Mouse (Mus musculus): ENCODE measurements at regions not wholly inside any gene's neighbourhood (a gene's known extent, or its start where the extent isn't known, plus 50 kb on each side); places are given as distances from the start of the nearest gene placed in this dataset.

GRCm38 (mm10) chr5:82472146-82472545, 882.8 kb downstream of the Tecrl start:
- intact Hi-C loops (cut with DNase I), result no loop called here
- DNase-seq (ENCODE audit: low spot score in 2 of 2), result no peak

- intact Hi-C loops (cut with DNase I), result loop anchor here (1.0 kb wide), 1 partner anchor 264 kb away; no protein-coding TSS in a partner anchor
- peak in 1 of 2 experiments; percentile 29 for DNase-seq (ENCODE audit: low spot score in 2 of 2)
Observed at GRCm38 (mm10) chr5:82464272-82464671, 890.7 kb downstream of the Tecrl start.

- intact Hi-C loops (cut with DNase I), result no loop called here
- peak; percentile 17 to 77 for DNase-seq (ENCODE audit: low spot score in 2 of 2)
Observed at GRCm38 (mm10) chr5:82441288-82441687, 913.7 kb downstream of the Tecrl start.

DNA sequence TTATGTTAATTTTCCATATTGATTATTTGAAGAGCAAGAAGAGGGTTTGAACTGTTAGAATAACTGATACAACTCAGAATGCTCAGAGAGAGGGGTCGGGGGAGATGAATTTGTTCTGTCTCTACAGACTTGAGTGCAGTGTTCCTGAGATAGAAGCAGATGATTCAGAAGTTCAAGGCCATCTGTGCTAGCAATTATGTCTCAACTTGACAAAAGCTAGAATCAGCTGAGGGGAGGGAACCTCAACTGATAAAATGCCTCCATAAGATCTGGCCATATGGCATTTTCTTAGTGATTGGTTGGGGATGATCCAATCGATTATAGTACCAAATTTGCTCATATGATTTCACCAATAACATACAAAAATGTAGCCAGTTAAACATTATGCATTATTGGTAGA, 914.9 kb downstream of the Tecrl start:
- peak in 1 of 2 experiments; percentile 10 for DNase-seq (ENCODE audit: low spot score in 2 of 2)
- intact Hi-C loops (cut with DNase I), result no loop called here

- intact Hi-C loops (cut with DNase I), result loop anchor here (10.0 kb wide), 1 partner anchor 314 kb away; no protein-coding TSS in a partner anchor
Observed at GRCm38 (mm10) chr5:82420396-82420795, 934.6 kb downstream of the Tecrl start.

GRCm38 (mm10) chr5:82396632-82397234, 958.3 kb downstream of the Tecrl start:
- intact Hi-C loops (cut with DNase I), result no loop called here
- DNase-seq (ENCODE audit: low spot score in 2 of 2), result peak in 1 of 2 experiments; percentile 9

More at GRCm38 (mm10) chr5:82420396-82420795, 934.6 kb downstream of the Tecrl start:
- DNase-seq (ENCODE audit: low spot score in 2 of 2), result no peak

DNA sequence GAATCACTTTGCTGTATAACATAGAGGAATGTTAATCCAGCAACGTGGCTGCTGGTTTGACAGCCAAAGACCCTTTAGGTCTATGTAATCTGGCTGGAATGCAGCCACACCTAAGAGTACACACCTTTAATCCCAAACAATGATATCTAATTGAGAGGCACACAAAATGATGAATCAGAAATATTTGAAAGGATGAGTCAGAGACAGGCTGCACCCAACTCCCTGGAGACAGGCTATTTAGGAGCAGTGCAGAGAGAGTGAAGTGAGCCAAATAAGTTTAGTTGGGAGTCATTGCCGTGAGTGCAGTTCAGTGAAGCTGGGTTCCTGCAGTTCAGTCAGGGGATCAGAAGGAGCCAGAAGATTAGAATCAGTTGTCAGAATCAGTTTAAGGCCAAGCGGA, 993.4 kb downstream of the Tecrl start:
- intact Hi-C loops (cut with DNase I), result no loop called here

GRCm38 (mm10) chr5:82356336-82356735, 998.7 kb downstream of the Tecrl start:
- DNase-seq (ENCODE audit: low spot score in 2 of 2), result no peak
- intact Hi-C loops (cut with DNase I), result no loop called here

More for the DNA sequence above, 993.4 kb downstream of the Tecrl start:
- DNase-seq (ENCODE audit: low spot score in 2 of 2), result no peak

GRCm38 (mm10) chr5:82351089-82351488, 1003.9 kb downstream of the Tecrl start:
- no peak for DNase-seq (ENCODE audit: low spot score in 2 of 2)
- intact Hi-C loops (cut with DNase I), result no loop called here

- intact Hi-C loops (cut with DNase I), result loop anchor here (10.0 kb wide), 1 partner anchor 1322 kb away; the partner anchor contains the start of gene Adgrl3
- peak; percentile 69 to 82 for DNase-seq (ENCODE audit: low spot score in 2 of 2)
Observed at GRCm38 (mm10) chr5:82346672-82347071, 1008.3 kb downstream of the Tecrl start.

DNA sequence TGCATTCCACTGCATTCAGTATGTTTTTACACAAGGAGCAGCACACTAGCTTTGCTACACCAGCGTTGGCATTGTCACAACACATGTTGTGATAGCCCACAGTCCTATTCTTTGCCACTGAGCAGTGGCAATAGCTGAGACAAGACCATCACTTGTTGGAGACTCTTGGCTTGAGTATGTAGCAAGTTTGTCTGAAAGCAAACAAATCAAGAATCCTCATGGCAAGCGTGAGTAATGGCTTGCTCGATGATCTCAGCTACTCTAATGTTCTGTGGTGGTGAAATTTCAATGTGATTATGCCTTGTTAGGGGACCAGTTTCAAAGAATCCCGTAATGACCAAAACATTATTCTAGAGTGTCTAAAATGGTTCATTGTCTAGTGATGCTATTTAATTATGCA, 1030.6 kb downstream of the Tecrl start:
- DNase-seq (ENCODE audit: low spot score in 2 of 2), result no peak
- intact Hi-C loops (cut with DNase I), result no loop called here

DNA sequence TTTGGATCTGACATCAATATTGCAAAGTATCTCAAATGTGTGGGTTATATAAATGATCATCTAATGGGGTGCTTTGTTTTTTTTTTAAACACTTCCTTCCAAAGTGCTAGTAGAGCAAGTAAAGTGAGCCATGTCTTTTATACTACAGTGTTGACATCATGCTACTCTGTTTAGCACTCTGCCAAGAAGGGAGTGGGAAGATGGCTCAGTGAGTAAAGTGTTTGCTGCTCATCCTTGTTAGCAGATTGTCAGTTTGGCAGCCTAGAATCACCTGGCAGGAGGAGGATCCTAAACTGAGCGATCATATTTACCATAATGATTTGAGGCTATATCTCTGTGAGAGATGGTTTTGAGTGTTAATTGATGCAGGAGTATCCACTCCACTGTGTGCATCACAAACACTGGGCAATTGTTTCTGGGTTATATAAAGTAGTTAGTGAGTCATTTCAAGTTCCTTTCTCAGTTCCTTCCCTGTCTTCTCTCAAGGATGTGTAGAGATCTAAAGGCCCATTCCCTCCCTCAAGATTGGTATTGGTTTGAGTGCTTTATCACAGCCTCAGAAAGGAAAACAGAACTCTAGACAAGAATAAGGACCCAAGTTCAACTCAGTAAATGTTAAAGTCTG, 1035.2 kb downstream of the Tecrl start:
- intact Hi-C loops (cut with DNase I), result no loop called here
- DNase-seq (ENCODE audit: low spot score in 2 of 2), result peak in 1 of 2 experiments; percentile 73

- intact Hi-C loops (cut with DNase I), result no loop called here
- no peak for DNase-seq (ENCODE audit: low spot score in 2 of 2)
Observed at GRCm38 (mm10) chr5:82312054-82312453, 1042.9 kb downstream of the Tecrl start.

GRCm38 (mm10) chr5:82288069-82288845, 1066.7 kb downstream of the Tecrl start:
- DNase-seq (ENCODE audit: low spot score in 2 of 2), result peak in 1 of 2 experiments; percentile 31
- intact Hi-C loops (cut with DNase I), result no loop called here

GRCm38 (mm10) chr5:82253356-82254104, 1101.5 kb downstream of the Tecrl start:
- intact Hi-C loops (cut with DNase I), result no loop called here
- no peak for DNase-seq (ENCODE audit: low spot score in 2 of 2)

- no peak for DNase-seq (ENCODE audit: low spot score in 2 of 2)
- intact Hi-C loops (cut with DNase I), result no loop called here
Observed at GRCm38 (mm10) chr5:82226329-82226728, 1128.7 kb downstream of the Tecrl start.

DNA sequence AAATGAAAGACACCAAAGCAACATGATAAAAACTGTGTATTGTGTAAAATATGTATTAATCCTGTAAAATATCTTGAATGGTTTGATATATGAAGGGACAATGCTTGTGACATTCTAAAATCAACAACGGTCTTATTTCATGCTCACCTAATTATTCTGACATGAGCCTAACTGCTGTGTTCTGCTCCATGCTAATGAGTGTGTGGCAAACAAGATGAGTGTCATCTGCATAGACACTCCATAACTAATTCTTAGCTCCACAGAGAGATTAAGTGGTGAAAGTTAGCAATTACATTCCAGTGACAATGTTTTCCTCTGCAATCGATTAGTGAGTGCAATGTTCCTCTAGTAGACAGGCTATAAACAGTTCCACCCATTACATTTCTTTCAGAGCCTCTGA, 1131.4 kb downstream of the Tecrl start:
- intact Hi-C loops (cut with DNase I), result no loop called here
- no peak for DNase-seq (ENCODE audit: low spot score in 2 of 2)

DNA sequence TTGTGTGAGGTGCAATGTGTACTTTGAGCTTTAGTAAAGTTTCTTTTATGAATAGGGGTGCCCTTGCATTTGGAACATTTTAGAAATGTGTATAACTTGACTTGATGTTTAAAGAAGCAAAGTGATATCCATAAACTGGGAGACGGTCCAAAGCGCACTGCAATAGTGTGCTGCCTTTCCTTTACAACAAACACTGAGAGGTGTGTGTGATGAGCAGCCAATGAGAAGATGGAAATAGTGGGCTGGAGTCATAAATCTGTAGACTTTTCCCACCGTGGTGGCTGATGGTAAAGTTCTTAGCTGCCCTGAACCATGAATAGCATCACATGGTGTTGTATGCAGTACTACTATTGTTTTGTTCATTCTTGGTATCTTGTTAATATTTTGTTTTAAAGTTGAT, 1151.4 kb downstream of the Tecrl start:
- intact Hi-C loops (cut with DNase I), result no loop called here
- DNase-seq (ENCODE audit: low spot score in 2 of 2), result no peak
